Mouse (Mus musculus) T-helper 17 cell (primary cell): ENCODE measurements around the gene Mtcl1.

Experiments used
- in situ Hi-C, 2 experiments: fragments of 300-600 bp; cut with MboI, MseI; formaldehyde crosslinking; loops; 1 replicate in 1 of 2; 2 replicates in 1 of 2; pipeline ENCODE4 v1.15.1; 2025; ENCODE audit warnings: high pct_unique_total_duplicates in 2 of 2

Mtcl1 gene

DNA sequence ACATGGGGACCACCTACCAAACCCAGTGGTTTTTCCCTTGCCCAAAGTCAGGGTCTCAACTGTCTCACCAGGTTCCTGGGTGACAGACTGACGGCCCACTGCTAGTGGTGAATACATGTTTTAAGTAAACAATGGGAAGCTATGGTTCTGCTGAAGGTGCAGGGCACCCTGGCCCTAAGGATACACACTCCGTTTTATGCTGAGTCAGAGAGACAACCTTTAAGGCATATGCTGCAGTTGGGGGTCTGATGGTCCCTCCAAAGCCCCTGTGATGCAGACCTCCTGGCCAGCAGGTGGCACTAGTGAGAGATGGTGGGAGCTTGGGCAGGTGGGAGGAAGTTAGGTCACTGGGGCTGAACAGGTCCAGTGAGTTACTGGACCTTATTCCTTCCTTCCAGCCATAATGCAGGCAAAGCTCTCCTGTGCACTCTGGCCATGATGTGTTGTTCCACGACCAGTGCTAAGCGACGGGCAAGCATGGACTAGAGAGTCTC lies 123.0 kb downstream of the Mtcl1 start:
- in situ Hi-C loops = no loop called here

DNA sequence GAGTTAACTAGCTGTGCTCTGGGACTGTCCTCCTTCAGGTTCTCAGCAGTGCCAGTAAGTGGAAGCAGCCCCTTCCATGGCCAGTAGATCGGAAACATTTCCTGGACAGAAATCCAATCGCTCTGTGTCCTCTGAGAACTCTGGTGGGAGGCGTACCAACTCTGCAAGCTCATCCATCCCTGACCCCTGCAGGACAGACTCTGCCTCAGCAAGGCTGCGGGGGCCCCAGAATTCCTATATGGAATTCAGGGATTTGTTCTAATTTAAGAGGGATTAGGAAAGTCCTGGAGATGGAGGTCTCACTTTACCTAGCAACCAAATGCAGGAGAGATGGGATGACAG lies 123.4 kb downstream of the Mtcl1 start:
- in situ Hi-C loops = no loop called here

DNA sequence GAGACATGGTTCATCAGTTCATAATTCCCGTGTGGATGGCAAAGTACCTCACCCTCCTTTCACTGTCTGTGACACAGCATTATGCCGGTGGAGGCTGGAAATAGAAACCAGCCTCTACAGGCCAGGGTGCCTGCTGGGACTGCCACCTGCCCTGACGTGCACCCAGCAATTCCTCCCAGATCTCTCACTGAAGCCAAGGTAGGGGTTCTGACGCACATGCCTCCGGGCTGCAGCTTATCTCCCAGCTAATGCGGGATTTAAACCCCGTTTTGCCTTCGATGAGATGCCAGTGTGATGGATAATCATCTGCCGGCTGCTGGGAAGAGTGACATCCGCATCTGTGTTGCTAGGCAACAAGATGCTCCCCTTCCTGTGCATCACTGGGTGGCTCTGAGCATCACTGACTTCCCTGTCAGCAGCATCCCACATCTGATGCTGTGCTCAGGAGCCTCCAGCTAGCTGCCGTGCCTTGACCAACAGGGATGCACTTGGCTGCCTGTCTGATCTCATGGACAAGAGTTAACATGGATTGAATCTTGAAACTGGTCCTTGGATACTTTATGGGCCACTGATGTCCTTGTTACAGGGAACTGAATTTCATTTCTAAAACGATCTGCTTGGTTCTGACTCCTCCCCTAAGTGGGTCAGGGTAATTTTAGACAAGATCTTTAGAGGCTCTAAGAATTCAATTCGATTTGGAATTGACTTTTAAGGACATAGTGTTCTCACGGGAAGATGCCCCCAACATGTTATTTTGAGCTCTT lies 123.9 kb downstream of the Mtcl1 start:
- in situ Hi-C loops = no loop called here

DNA sequence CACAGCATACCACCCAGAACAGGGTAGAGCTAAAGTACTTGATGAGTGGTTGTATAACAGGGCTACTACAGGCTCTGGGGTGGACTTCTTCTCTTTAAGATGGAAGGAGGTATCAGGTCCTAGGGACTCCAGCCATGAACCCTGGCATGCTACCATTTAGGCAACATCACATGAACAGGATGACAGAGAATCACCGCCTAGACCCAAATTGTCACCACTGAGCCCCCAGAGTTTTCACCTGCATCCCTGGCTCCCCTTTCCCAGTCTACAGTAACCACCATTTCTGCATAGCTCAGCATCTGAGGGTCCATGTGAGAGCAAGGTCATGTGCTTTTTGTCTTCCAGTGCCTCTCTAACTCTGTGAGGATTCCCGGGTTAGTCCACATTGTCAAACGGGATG lies 124.7 kb downstream of the Mtcl1 start:
- in situ Hi-C loops = no loop called here

DNA sequence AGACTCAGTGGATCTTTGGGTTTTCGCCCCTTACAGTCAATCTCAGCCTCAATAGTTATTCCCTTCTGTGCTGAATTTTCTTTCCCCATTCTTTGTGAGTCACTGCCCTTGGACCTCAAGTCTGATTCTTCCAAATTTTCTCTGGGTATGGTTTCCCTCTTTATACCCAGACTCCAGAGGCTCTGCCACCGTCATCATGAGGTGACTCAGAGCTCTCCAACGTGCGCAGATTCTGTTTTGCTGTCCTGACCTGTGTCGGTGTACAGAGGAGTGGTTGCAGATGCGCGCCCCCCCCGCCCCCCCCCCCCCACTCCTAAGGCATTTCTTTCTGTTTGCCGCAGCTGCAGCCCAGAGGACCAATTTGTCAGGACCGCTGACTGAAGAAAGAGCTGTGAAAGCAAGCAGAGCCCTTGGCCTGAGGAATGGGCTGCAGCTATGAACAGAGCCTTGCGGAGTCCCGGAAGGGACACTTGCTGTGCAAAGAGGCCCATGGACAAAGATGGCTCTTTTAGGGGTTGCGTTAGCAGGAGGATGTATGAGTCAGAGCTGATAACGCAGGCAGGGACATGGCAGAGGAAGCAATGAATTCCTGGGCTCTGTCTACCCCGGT lies 126.8 kb downstream of the Mtcl1 start:
- in situ Hi-C loops = no loop called here

DNA sequence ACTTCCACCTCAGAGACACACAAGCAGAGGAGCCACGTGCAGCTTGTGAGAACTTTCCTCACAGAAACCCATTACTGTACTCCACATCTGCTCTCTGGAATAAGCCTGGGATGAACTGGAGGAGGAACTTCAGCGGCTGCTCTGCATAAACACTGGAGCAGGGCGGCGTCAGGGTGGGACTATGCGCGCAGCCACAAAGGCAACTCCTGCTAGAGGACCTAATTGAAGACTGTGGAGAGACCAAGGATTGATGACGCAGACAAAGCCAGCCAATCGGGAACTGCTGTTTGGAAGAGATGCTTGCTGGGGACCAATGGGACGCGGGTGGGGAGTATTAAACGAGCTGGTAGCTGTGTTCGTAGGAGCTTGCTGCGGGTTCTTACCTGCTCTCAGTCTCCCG lies 127.6 kb downstream of the Mtcl1 start:
- in situ Hi-C loops = no loop called here

DNA sequence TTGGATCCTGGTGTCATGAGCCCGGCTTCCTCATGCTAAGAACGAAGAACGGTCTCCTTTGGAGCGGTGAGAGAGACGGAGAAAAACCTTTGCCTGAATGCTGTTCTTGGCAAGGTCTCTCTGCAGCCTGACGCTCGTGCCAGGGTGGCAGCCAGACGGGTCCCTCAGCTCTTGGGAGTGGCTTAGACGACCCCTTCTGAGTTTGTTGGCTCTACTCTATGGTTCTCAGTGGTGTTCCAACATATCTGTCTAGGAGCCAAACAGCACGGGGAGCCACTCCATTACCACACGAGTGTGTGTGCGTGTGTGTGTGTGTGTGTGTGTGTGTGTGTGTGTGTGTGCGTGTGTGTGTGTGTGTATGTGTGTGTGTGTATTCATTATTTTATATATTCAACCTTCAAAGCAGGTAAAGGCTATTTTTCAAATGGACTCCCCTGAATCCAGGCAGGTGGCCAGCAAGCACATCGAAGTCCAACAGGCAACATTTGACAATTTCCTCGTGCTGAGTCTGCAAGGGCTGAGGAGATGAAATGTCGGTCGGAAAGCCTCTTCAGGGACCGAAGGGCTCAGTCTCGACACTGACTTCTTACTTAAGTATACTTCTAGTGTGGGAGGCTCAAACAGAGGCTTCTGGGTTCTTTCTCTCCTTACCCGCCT lies 128.7 kb downstream of the Mtcl1 start:
- in situ Hi-C loops = no loop called here

DNA sequence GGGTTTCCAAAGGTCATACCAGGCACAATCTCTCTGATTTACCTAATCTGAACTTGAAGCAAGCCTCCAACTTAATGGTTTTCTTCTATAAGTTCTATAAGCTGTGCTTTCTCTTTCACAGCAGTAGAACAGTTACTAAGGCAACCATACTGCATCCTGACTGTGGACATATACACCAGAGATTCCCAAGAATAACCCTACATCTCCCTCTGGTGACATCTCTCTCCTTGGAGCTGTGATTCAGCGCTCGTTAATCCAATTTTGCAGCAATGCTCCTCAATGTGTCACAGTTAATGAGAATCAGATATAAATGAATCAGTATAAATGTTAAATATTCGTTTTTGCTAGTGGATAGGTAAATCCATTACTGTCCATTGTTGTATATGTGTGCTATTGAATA lies 131.5 kb downstream of the Mtcl1 start:
- in situ Hi-C loops = no loop called here

DNA sequence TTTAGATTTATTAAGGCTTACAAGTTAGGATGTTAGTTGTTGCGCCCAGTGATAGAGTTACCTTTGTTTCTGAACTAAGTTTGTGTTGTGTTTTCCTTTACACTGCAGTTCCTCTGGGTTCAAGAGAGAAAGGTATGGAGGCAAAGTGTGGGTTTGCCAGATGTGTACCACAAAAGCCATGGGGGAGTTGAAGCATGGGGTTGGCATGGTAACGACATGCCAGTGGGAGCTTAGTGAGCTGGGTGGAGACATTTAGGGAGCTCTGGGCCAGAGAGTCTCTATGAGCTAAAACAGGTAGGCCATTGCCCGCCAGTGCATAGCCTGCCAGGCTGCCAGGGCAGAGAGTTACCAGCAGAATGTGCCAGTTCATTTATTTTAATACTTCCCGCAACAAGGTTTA lies 132.0 kb downstream of the Mtcl1 start:
- in situ Hi-C loops = no loop called here

DNA sequence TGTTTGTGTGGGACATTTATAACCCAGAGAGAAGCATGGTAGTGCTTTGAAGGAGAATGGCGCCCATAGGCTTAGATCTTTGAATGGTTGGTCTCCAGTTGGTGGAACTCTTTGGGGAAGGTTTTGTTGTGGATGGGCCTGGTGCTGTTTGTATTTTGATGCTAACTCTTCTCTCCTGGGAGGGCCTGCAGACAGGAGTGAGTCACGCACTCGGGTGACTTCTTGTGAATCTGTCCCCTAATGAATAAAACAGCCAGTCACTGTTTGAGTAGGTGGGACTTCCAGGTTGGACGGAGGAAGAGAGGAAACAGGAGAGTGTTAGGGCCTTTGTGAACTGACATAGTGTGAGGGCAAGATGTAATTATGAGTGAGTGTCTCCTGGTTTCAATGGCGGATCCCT lies 132.4 kb downstream of the Mtcl1 start:
- in situ Hi-C loops = no loop called here

DNA sequence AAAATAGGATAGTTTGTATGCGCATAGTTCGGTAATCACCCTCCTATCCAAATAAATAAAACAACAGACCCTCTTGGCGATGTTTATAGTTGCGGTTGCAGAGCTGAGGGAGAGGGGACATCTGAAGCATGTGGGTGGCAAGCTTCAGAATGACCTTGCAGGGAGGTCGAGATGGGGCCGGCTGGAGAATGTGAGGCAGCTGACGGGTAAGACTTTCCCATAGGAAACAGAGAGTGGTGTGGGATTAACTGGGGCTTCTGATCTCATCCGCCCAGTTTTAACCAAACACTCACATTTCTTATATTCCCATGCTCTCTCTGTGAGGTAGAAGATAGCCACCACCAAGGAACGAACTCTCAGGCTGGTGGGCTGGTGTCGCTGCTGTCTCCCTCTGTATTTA lies 134.1 kb downstream of the Mtcl1 start:
- in situ Hi-C loops = no loop called here

DNA sequence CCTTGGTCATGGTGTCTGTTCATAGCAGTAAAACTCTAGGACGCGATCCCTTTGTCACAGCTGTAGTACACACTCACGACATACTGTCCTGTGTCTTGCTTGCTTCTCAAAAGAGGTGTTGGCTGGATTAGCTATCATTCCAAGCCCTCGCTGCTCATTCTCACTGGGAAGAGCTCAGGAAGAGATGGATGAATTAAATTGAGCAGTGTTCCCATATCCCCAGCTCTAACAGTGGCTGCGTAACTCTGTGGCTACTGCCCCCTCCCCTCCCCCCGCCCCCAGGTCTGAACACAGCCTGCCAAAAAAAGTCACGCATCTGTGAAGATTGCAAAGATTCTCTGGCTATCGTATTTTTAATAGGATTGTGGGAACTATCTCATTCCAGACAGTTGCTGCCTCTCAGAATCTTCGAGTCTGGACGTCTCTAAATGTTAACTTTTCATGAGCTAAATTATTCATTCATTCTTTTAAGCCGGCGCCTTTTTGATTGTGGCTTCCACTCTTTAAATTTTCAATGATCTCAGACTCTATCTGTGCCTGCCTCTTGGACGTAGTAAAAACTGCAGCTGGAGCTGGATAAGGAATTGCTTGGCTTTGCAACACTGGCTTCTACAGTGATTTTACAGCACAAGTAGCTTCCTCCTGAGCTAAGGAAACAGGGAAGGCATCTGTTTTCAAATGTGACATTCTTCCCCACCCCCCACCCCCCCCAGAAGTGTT lies 134.8 kb downstream of the Mtcl1 start:
- in situ Hi-C loops = no loop called here

DNA sequence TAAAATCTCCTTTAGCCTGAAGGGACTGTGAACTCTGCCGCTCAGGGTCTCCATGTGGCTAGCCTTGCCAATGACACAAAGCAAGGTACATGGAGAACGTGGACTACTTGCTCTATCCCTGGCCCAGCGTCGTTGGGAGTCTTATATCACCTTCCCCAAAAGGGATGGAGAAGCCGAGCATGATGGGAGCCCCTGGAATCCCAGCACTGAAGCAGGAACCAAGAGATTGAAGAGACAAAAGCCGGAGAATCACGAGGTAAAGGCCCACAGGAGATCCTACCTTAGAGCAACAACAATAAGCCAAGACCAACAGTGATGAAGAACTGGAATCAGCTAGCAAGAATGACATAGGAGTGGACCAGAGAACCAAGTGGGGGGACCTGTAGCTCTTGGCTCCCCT lies 147.6 kb downstream of the Mtcl1 start:
- in situ Hi-C loops = no loop called here

DNA sequence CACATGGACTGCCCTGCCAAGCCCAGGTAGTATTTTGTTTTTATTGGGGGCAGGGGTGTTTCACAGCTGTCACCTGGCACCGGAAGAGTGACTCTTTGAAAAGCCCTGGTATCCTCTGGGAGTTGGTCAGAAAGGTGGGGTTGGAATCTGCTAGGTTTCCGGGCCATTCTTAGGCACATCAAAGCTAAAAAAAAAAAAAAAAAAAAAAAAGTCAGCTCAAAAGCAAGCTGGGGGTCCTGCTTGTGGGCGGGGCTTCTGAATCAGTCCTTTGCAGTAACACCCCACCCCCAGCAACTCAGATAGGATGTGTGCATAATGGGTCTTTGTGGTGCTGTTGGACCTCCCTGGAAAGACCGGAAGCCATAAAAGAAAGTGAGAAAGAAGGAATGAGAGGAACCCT lies 148.3 kb downstream of the Mtcl1 start:
- in situ Hi-C loops = no loop called here

DNA sequence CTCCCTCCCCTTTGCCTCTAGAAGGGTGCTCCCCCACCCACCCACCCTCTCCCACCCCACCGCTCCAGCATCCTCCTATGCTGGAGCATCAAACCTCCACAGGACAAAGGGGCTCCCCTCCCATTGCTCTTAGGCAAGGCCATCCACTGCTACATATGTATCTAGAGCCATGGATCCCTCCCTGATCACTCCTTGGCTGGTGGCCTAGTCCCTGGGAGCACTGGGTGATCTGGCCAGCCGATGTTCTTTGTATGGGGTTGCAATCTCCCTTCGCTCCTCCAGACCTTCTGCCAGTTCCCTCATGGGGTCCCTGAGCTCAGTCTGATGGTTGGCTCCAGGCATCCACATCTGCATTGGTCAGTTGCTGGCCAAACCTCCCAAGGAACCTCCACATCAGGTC lies 151.8 kb downstream of the Mtcl1 start:
- in situ Hi-C loops = no loop called here

DNA sequence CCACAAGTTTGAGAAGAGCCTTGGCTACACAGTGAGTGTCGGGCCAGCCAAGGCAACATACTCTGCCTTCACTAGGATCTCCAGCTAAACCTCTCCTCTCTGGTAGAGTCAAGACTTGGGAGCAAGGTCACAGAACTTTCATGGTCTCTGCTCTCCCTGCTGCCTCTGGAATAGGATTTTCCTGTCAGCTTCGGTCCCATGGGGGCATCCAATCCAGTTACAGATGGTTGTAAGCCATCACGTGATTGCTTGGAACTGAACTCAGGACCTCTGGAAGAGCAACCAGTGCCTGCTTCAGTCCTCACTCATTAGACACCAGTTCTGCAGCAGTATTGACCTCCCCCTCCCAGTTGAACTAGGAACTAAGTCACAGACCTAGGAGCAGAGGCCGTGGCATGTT lies 156.0 kb downstream of the Mtcl1 start:
- in situ Hi-C loops = no loop called here

DNA sequence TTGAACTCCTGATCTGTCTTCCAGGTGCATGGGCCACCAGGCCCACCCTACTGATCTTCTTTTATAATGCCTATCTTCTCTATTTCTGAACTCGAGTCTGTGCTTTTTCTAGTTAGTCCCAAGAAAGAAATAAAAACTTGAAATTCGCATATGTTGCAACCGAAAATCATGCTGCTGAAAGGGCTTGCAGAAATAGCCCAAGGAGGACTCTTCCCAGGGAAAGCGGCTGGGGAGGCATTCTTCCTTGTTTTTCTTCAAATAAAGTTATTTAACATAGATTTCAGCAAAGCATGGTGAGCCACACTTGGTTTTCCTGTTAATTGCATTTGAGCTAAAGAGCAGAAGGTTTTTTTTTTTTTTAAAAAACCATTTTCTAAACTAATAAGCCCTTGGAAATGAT lies 159.7 kb downstream of the Mtcl1 start:
- in situ Hi-C loops = no loop called here
